Mouse (Mus musculus) limb, embryonic 13.5 days (tissue): Measurements from ENCODE around the gene Kcnq2. TPM values are rescaled to one million over a fixed set of nuclear protein-coding genes. Genes with fewer than 3 reads are reported as not detected.

Experiments
- ATAC-seq: fragments of 200-750 bp; cut with Nextera tagmentation; 2 replicates; pipeline ENCODE4 v1.8.0; 2017; ENCODE audit warnings: low read depth, moderate number of reproducible peaks, moderate TSS enrichment; ENCODE audit not compliant: low FRiP score
- H3K27ac ChIP-seq: fragments of 300-500 bp; sonication (generic); 2 replicates; pipeline ENCODE4 v1.5.1; 2015; ENCODE audit warnings: inconsistent platforms, mild to moderate bottlenecking, moderate library complexity
- H3K27me3 ChIP-seq: fragments of 300-500 bp; sonication (generic); 2 replicates; pipeline ENCODE4 v1.6.1; 2015; ENCODE audit warnings: mild to moderate bottlenecking, inconsistent platforms
- H3K36me3 ChIP-seq: fragments of 300-500 bp; sonication (generic); 2 replicates; pipeline ENCODE4 v1.6.1; 2015; ENCODE audit warnings: inconsistent platforms, mild to moderate bottlenecking, moderate library complexity
- H3K4me1 ChIP-seq: fragments of 300-500 bp; sonication (generic); 2 replicates; pipeline ENCODE4 v1.6.1; 2015; ENCODE audit warnings: inconsistent platforms
- H3K4me2 ChIP-seq: fragments of 300-500 bp; sonication (generic); replicated peaks from 2 replicates; pipeline ENCODE4 v1.6.1; 2015; ENCODE audit warnings: inconsistent platforms, mild to moderate bottlenecking, moderate library complexity
- H3K4me3 ChIP-seq: fragments of 300-500 bp; sonication (generic); 2 replicates; pipeline ENCODE4 v1.5.1; 2015; ENCODE audit warnings: moderate library complexity, mild to moderate bottlenecking, inconsistent platforms
- H3K9ac ChIP-seq: fragments of 300-500 bp; sonication (generic); 2 replicates; pipeline ENCODE4 v1.6.1; 2015; ENCODE audit warnings: mild to moderate bottlenecking, inconsistent platforms
- H3K9me3 ChIP-seq: fragments of 300-500 bp; sonication (generic); 2 replicates; pipeline ENCODE4 v1.6.1; 2016; ENCODE audit warnings: inconsistent platforms
- WGBS: fragments of 180-500 bp; shearing (Covaris S2); methylation state at CpG from one replicate; pipeline ENCODE4 v1.1.7; 2015; 5-methylcytosine and 5-hydroxymethylcytosine counted together
- polyA plus RNA-seq: library from polyadenylated mRNA; unstranded; fragments of >200 nt; fragmentation: Nextera tagmentation; extraction: Ambion mirVana; gene quantifications from 2 replicates; pipeline ENCODE4 v1.2.1, GENCODE M21; 2015

Kcnq2 gene
- polyA plus RNA-seq, 1 experiment from 2014 or later: 0.34 TPM

DNA sequence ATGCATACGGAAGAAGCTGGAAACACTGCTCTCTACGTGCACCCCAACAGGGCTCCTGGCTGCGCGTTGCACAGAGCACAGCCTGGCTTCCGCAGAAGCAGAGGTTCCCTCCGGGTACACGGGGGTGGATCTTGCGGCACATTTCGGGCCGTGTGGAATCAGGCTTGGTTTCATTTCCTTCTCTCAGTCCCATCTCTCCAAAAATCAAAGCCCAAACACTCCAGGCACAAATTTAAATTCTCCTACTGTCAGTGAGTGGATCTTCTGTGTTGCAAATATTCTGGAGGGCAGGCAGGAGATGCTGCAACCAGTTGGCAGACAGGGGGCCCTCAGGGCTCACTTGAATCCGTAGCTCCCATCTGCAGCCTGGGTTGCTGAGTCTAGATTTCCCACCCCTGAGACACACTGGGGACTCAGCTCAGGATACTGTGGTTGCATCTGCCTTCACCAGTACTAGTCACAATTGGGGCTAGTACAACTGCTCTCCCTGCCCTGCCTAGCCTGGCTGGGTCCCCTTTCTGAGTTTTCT, 103.6 kb downstream of the Kcnq2 start:
- no peak for ATAC-seq
- Histone ChIP-seq H3K4me3 (no peak overlapping the region), H3K27me3 (peaks cover 26% of the 10 kb centered on the region), H3K36me3 (no peaks in the 10 kb centered on the region), H3K27ac (no peak overlapping the region), H3K9ac (no peak overlapping the region), H3K4me1 (no peaks in the 10 kb centered on the region), H3K9me3 (no peaks in the 10 kb centered on the region), H3K4me2 (no peak overlapping the region)
- WGBS: 77% methylated on average over 11 of the region's 11 CpGs

Other genes with a start within 250 kb of the Kcnq2 start
- gene Ythdf1, start 214.4 kb downstream of the Kcnq2 start, polyA plus RNA-seq: 60.6 and 66.8 TPM in 2 replicates
- gene Birc7, start 206.3 kb downstream of the Kcnq2 start, polyA plus RNA-seq: not detected in 2 replicates
- 7.7 and 10.6 TPM in 2 replicates for gene Nkain4, start 180.6 kb downstream of the Kcnq2 start, polyA plus RNA-seq
- 143 and 156 TPM in 2 replicates for gene Arfgap1, start 168.1 kb downstream of the Kcnq2 start, polyA plus RNA-seq
- gene Col20a1, start 148.8 kb downstream of the Kcnq2 start, polyA plus RNA-seq: 1.4 and 1.6 TPM in 2 replicates
- 1.7 and 2.4 TPM in 2 replicates for gene Chrna4, start 91.8 kb downstream of the Kcnq2 start, polyA plus RNA-seq
- gene Eef1a2, start 21.7 kb upstream of the Kcnq2 start, polyA plus RNA-seq: not detected in 2 replicates
- 352 and 375 TPM in 2 replicates for gene Ppdpf, start 51.9 kb upstream of the Kcnq2 start, polyA plus RNA-seq
- not detected in 2 replicates for gene Ptk6, start 67.5 kb upstream of the Kcnq2 start, polyA plus RNA-seq
- 0.15 and 0.19 TPM in 2 replicates for gene Srms, start 77.9 kb upstream of the Kcnq2 start, polyA plus RNA-seq
- 0.17 and 0.42 TPM in 2 replicates for gene Fndc11, start 84.7 kb upstream of the Kcnq2 start, polyA plus RNA-seq
- 1.6 and 1.8 TPM in 2 replicates for gene Helz2, start 106.7 kb upstream of the Kcnq2 start, polyA plus RNA-seq
- 16.5 and 17.8 TPM in 2 replicates for gene Gmeb2, start 152.7 kb upstream of the Kcnq2 start, polyA plus RNA-seq
- 0.84 and 3.3 TPM in 2 replicates for gene Stmn3, start 179.2 kb upstream of the Kcnq2 start, polyA plus RNA-seq
- gene Rtel1, start 184.4 kb upstream of the Kcnq2 start, polyA plus RNA-seq: 43.2 and 48.8 TPM in 2 replicates
- 43.9 and 49.5 TPM in 2 replicates for gene Zgpat, start 229.6 kb upstream of the Kcnq2 start, polyA plus RNA-seq
- gene Arfrp1, start 230.1 kb upstream of the Kcnq2 start, polyA plus RNA-seq: 77.1 and 79.2 TPM in 2 replicates
- 26.5 and 28.1 TPM in 2 replicates for gene Lime1, start 244.8 kb upstream of the Kcnq2 start, polyA plus RNA-seq